Mouse (Mus musculus) gastrocnemius, postnatal 14 days (tissue): ENCODE data around the gene Zfp341. TPM values are rescaled to one million over a fixed set of nuclear protein-coding genes. Genes with fewer than 3 reads are reported as not detected.

Experiments
- DNase-seq: peaks from one replicate; pipeline ENCODE4 v3.0.0; 2021; ENCODE audit warnings: mixed read lengths
- intact Hi-C: fragments of 180-260 bp; cut with DNase I; formaldehyde crosslinking; loops from one replicate; pipeline ENCODE4 v1.15.1; 2025; ENCODE audit warnings: low total_unique reads
- total RNA-seq, 2 experiments: library from RNA; stranded (reverse); gene quantifications; 2 replicates each; pipeline ENCODE4 v1.2.3; 2021

Zfp341 gene
- total RNA-seq, 2 experiments from 2014 or later = 1.8 to 1.9 TPM

GRCm38 (mm10) chr2:154657486-154658237, 44.6 kb downstream of the Zfp341 start:
- intact Hi-C loops = no loop called here
- peak; percentile 17 for DNase-seq

GRCm38 (mm10) chr2:154659070-154659469, 46.0 kb downstream of the Zfp341 start:
- DNase-seq = no peak
- intact Hi-C loops = no loop called here

GRCm38 (mm10) chr2:154659531-154660074, 46.5 kb downstream of the Zfp341 start:
- intact Hi-C loops = no loop called here
- no peak for DNase-seq

- intact Hi-C loops = no loop called here
These were observed 55.6 kb downstream of the Zfp341 start for GRCm38 (mm10) chr2:154668680-154669079.

GRCm38 (mm10) chr2:154670106-154670505, 57.0 kb downstream of the Zfp341 start:
- no peak for DNase-seq
- intact Hi-C loops = no loop called here

More at GRCm38 (mm10) chr2:154668680-154669079, 55.6 kb downstream of the Zfp341 start:
- no peak for DNase-seq

- intact Hi-C loops = no loop called here
- DNase-seq = no peak
These were observed 57.6 kb downstream of the Zfp341 start for GRCm38 (mm10) chr2:154670741-154671140.

GRCm38 (mm10) chr2:154674008-154674407, 60.9 kb downstream of the Zfp341 start:
- intact Hi-C loops = no loop called here
- DNase-seq = no peak

GRCm38 (mm10) chr2:154676653-154677609, 63.8 kb downstream of the Zfp341 start:
- intact Hi-C loops = no loop called here
- peak; percentile 15 for DNase-seq

- intact Hi-C loops = no loop called here
- DNase-seq = peak; percentile 53
These were observed 64.6 kb downstream of the Zfp341 start for GRCm38 (mm10) chr2:154677651-154678139.

- no peak for DNase-seq
- intact Hi-C loops = no loop called here
These were observed 65.9 kb downstream of the Zfp341 start for GRCm38 (mm10) chr2:154678995-154679394.

GRCm38 (mm10) chr2:154680337-154680736, 67.2 kb downstream of the Zfp341 start:
- intact Hi-C loops = no loop called here
- DNase-seq = no peak

GRCm38 (mm10) chr2:154680941-154681340, 67.8 kb downstream of the Zfp341 start:
- DNase-seq = no peak
- intact Hi-C loops = no loop called here

GRCm38 (mm10) chr2:154682712-154683111, 69.6 kb downstream of the Zfp341 start:
- DNase-seq = no peak
- intact Hi-C loops = no loop called here

- intact Hi-C loops = no loop called here
- no peak for DNase-seq
These were observed 71.9 kb downstream of the Zfp341 start for GRCm38 (mm10) chr2:154684901-154685470.

GRCm38 (mm10) chr2:154685772-154686171, 72.7 kb downstream of the Zfp341 start:
- intact Hi-C loops = no loop called here
- DNase-seq = no peak

GRCm38 (mm10) chr2:154686819-154687218, 73.7 kb downstream of the Zfp341 start:
- intact Hi-C loops = no loop called here
- DNase-seq = no peak

GRCm38 (mm10) chr2:154689391-154689790, 76.3 kb downstream of the Zfp341 start:
- intact Hi-C loops = no loop called here
- DNase-seq = no peak

GRCm38 (mm10) chr2:154690959-154691358, 77.9 kb downstream of the Zfp341 start:
- intact Hi-C loops = no loop called here
- no peak for DNase-seq

GRCm38 (mm10) chr2:154693186-154693940, 80.3 kb downstream of the Zfp341 start:
- intact Hi-C loops = no loop called here
- DNase-seq = no peak
